Mouse (Mus musculus): Measurements from ENCODE around the gene Dctn1. TPM values are rescaled to one million over a fixed set of nuclear protein-coding genes. Genes with fewer than 3 reads are reported as not detected.
A peak's percentile ranks its signal among the peaks of the same experiment; 100 is the strongest.

The Dctn1 gene
- polyA plus RNA-seq, 1 experiment from 2014 or later, result 99.6 TPM

- ATAC-seq (replicated peaks; ENCODE audit: low FRiP score) (peak; percentile 94), DNase-seq (ENCODE audit: low spot score) (peak; percentile 88)
- peak overlapping the region; percentile 70 for H3K4me2 ChIP-seq (ENCODE audit: low read depth, low read length, severe bottlenecking)
- no peaks in the 10 kb centered on the region for H3K27me3 ChIP-seq (ENCODE audit: control insufficient read depth, insufficient read depth, low read length)
- peaks cover 15% of the 10 kb centered on the region; the same call in 1 of the 2 replicates for H3K4me1 ChIP-seq (replicated peaks; ENCODE audit: control insufficient read depth, insufficient read depth, low read length)
- H3K27ac ChIP-seq (ENCODE audit: low read depth, low read length), result peak overlapping the region; percentile 57
- H3K4me3 ChIP-seq (ENCODE audit: low read depth, low read length), result peak overlapping the region; percentile 36
- no peaks in the 10 kb centered on the region for H3K9me3 ChIP-seq (ENCODE audit: control insufficient read depth, low read length)
- 4% methylated on average over 25 of the region's 25 CpGs for WGBS
- peak overlapping the region; percentile 67 for H3K9ac ChIP-seq (ENCODE audit: low read length)
- peaks cover 7% of the 10 kb centered on the region for H3K36me3 ChIP-seq (ENCODE audit: control insufficient read depth, insufficient read depth, low read length)
These were observed 20.5 kb downstream of the Dctn1 start for GRCm38 (mm10) chr6:83185895-83186861.

DNA sequence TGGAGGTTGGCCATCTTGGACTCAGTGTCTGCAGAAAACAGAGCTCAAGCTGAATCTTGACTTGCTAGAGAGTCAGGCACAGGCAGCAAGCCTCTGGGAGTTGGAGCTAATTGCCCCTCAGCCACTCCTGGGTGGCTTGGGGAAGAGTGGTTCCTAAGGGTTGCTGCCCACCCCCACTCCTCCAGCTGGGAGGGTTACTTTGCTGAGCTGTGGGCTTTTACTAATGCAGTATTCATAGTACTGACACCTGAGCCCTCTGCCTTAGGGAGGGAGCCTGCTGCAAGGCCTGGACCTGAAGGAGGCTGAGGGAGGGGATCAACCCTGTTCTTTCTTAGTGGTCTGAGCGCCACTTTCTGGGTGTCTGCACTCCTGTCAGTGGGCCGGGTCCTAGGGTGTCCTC lies 21.2 kb downstream of the Dctn1 start:
- WGBS, result 67% methylated on average over 2 of the region's 2 CpGs
- no peak for DNase-seq (ENCODE audit: low spot score)
- no peak for ATAC-seq (replicated peaks; ENCODE audit: low FRiP score)
- H3K9me3 ChIP-seq (ENCODE audit: control insufficient read depth, low read length), result no peaks in the 10 kb centered on the region
- H3K4me1 ChIP-seq (replicated peaks; ENCODE audit: control insufficient read depth, insufficient read depth, low read length), result peaks cover 15% of the 10 kb centered on the region; the same call in 1 of the 2 replicates
- H3K4me3 ChIP-seq (ENCODE audit: low read depth, low read length), result peak overlapping the region; percentile 36; the same call in 1 of the 2 replicates
- no peak overlapping the region for H3K27ac ChIP-seq (ENCODE audit: low read depth, low read length)
- no peaks in the 10 kb centered on the region for H3K27me3 ChIP-seq (ENCODE audit: control insufficient read depth, insufficient read depth, low read length)
- peak overlapping the region; percentile 70; the same call in 1 of the 2 replicates for H3K4me2 ChIP-seq (ENCODE audit: low read depth, low read length, severe bottlenecking)
- H3K9ac ChIP-seq (ENCODE audit: low read length), result peak overlapping the region; percentile 16; the same call in 1 of the 2 replicates
- peaks cover 9% of the 10 kb centered on the region for H3K36me3 ChIP-seq (ENCODE audit: control insufficient read depth, insufficient read depth, low read length)

GRCm38 (mm10) chr6:83193571-83193970 lies 27.9 kb downstream of the Dctn1 start:
- no peaks in the 10 kb centered on the region for H3K27me3 ChIP-seq (ENCODE audit: control insufficient read depth, insufficient read depth, low read length)
- ATAC-seq (replicated peaks; ENCODE audit: low FRiP score), result no peak
- 90% methylated on average over 7 of the region's 7 CpGs for WGBS
- H3K4me3 ChIP-seq (ENCODE audit: low read depth, low read length), result no peak overlapping the region
- no peak overlapping the region for H3K27ac ChIP-seq (ENCODE audit: low read depth, low read length)
- no peak overlapping the region for H3K4me2 ChIP-seq (ENCODE audit: low read depth, low read length, severe bottlenecking)
- peaks cover 19% of the 10 kb centered on the region for H3K36me3 ChIP-seq (ENCODE audit: control insufficient read depth, insufficient read depth, low read length)
- DNase-seq (ENCODE audit: low spot score), result no peak
- H3K9ac ChIP-seq (ENCODE audit: low read length), result no peak overlapping the region
- H3K9me3 ChIP-seq (ENCODE audit: control insufficient read depth, low read length), result no peaks in the 10 kb centered on the region
- no peaks in the 10 kb centered on the region for H3K4me1 ChIP-seq (replicated peaks; ENCODE audit: control insufficient read depth, insufficient read depth, low read length)

GRCm38 (mm10) chr6:83197345-83198004 lies 31.8 kb downstream of the Dctn1 start:
- Histone ChIP-seq H3K27me3 (ENCODE audit: control insufficient read depth, insufficient read depth, low read length) (no peaks in the 10 kb centered on the region), H3K4me1 (replicated peaks; ENCODE audit: control insufficient read depth, insufficient read depth, low read length) (no peaks in the 10 kb centered on the region), H3K27ac (ENCODE audit: low read depth, low read length) (no peak overlapping the region), H3K9ac (ENCODE audit: low read length) (no peak overlapping the region), H3K36me3 (ENCODE audit: control insufficient read depth, insufficient read depth, low read length) (peaks cover 6% of the 10 kb centered on the region), H3K4me3 (ENCODE audit: low read depth, low read length) (no peak overlapping the region), H3K9me3 (ENCODE audit: control insufficient read depth, low read length) (no peaks in the 10 kb centered on the region), H3K4me2 (ENCODE audit: low read depth, low read length, severe bottlenecking) (no peak overlapping the region)
- peak; percentile 67 for DNase-seq (ENCODE audit: low spot score)
- WGBS, result 47% methylated on average over 15 of the region's 15 CpGs
- no peak for ATAC-seq (replicated peaks; ENCODE audit: low FRiP score)

DNA sequence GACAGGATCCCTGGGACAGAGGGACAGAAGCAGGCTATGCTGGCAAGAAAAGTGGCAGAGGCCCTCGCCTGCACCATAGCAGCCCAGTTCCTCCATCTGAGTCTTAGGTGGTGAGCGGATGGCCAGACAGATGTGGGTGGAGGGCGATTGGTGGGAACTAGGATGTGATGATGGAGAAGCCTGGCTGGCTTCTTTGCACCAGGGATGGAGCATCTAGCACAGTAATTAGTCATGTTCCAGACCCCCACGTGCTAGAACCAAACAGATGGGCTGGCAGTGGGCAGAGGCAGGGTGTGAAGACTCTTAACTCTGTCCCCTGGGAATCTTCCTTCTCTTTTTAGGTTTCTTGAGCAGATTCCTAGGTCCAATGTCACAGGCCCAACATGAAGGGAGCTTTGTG lies 37.6 kb downstream of the Dctn1 start:
- no peaks in the 10 kb centered on the region; the same call in 1 of the 2 replicates for H3K36me3 ChIP-seq (ENCODE audit: control insufficient read depth, insufficient read depth, low read length)
- H3K4me1 ChIP-seq (replicated peaks; ENCODE audit: control insufficient read depth, insufficient read depth, low read length), result no peaks in the 10 kb centered on the region
- no peaks in the 10 kb centered on the region for H3K9me3 ChIP-seq (ENCODE audit: control insufficient read depth, low read length)
- H3K27me3 ChIP-seq (ENCODE audit: control insufficient read depth, insufficient read depth, low read length), result no peaks in the 10 kb centered on the region
- WGBS, result 87% methylated on average over 4 of the region's 4 CpGs
- H3K4me3 ChIP-seq (ENCODE audit: low read depth, low read length), result no peak overlapping the region
- H3K4me2 ChIP-seq (ENCODE audit: low read depth, low read length, severe bottlenecking), result no peak overlapping the region
- ATAC-seq (replicated peaks; ENCODE audit: low FRiP score) (no peak), DNase-seq (ENCODE audit: low spot score) (no peak)
- no peak overlapping the region for H3K27ac ChIP-seq (ENCODE audit: low read depth, low read length)
- H3K9ac ChIP-seq (ENCODE audit: low read length), result no peak overlapping the region

- H3K4me1 ChIP-seq (replicated peaks; ENCODE audit: control insufficient read depth, insufficient read depth, low read length), result no peaks in the 10 kb centered on the region
- H3K9me3 ChIP-seq (ENCODE audit: control insufficient read depth, low read length), result no peaks in the 10 kb centered on the region
- no peak overlapping the region for H3K4me2 ChIP-seq (ENCODE audit: low read depth, low read length, severe bottlenecking)
- no peak overlapping the region for H3K9ac ChIP-seq (ENCODE audit: low read length)
- DNase-seq (ENCODE audit: low spot score), result no peak
- no peaks in the 10 kb centered on the region for H3K36me3 ChIP-seq (ENCODE audit: control insufficient read depth, insufficient read depth, low read length)
- no peak overlapping the region for H3K4me3 ChIP-seq (ENCODE audit: low read depth, low read length)
- ATAC-seq (replicated peaks; ENCODE audit: low FRiP score), result no peak
- H3K27me3 ChIP-seq (ENCODE audit: control insufficient read depth, insufficient read depth, low read length), result no peaks in the 10 kb centered on the region
- WGBS, result 97% methylated on average over 3 of the region's 3 CpGs
- no peak overlapping the region for H3K27ac ChIP-seq (ENCODE audit: low read depth, low read length)
These were observed 40.1 kb downstream of the Dctn1 start for GRCm38 (mm10) chr6:83205851-83206250.

DNA sequence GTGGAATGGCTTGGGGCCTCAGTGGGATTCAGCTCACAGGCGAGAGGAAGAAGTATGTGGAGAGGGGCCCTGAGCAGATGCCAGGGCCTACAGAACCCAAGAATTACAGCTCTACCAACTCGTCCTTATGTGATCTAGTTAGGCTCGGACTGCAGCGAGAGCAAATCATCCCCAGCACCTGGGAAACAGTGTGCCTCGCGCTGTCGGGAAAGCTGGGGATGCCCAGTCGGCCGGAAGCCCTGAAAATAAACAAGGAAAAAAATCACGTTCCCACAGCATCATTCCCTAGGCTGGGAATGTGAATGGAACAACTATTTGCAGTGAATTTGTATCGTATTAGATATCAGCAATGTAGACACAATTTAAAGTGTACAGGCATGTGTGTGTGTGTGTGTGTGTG lies 40.6 kb downstream of the Dctn1 start:
- Histone ChIP-seq H3K4me3 (ENCODE audit: low read depth, low read length) (no peak overlapping the region), H3K27ac (ENCODE audit: low read depth, low read length) (no peak overlapping the region), H3K36me3 (ENCODE audit: control insufficient read depth, insufficient read depth, low read length) (no peaks in the 10 kb centered on the region), H3K27me3 (ENCODE audit: control insufficient read depth, insufficient read depth, low read length) (no peaks in the 10 kb centered on the region), H3K9me3 (ENCODE audit: control insufficient read depth, low read length) (no peaks in the 10 kb centered on the region), H3K9ac (ENCODE audit: low read length) (no peak overlapping the region), H3K4me1 (replicated peaks; ENCODE audit: control insufficient read depth, insufficient read depth, low read length) (no peaks in the 10 kb centered on the region), H3K4me2 (ENCODE audit: low read depth, low read length, severe bottlenecking) (no peak overlapping the region)
- DNase-seq (ENCODE audit: low spot score) (no peak), ATAC-seq (replicated peaks; ENCODE audit: low FRiP score) (no peak)
- WGBS, result 77% methylated on average over 11 of the region's 11 CpGs

- Histone ChIP-seq H3K27me3 (ENCODE audit: control insufficient read depth, insufficient read depth, low read length) (no peaks in the 10 kb centered on the region), H3K4me3 (ENCODE audit: low read depth, low read length) (no peak overlapping the region), H3K4me1 (replicated peaks; ENCODE audit: control insufficient read depth, insufficient read depth, low read length) (no peaks in the 10 kb centered on the region), H3K9ac (ENCODE audit: low read length) (no peak overlapping the region), H3K4me2 (ENCODE audit: low read depth, low read length, severe bottlenecking) (no peak overlapping the region), H3K36me3 (ENCODE audit: control insufficient read depth, insufficient read depth, low read length) (no peaks in the 10 kb centered on the region), H3K9me3 (ENCODE audit: control insufficient read depth, low read length) (no peaks in the 10 kb centered on the region), H3K27ac (ENCODE audit: low read depth, low read length) (no peak overlapping the region)
- ATAC-seq (replicated peaks; ENCODE audit: low FRiP score), result no peak
- DNase-seq (ENCODE audit: low spot score), result no peak
- WGBS, result 75% methylated on average over 9 of the region's 9 CpGs
These were observed 41.8 kb downstream of the Dctn1 start for GRCm38 (mm10) chr6:83207361-83208049.
